Mouse (Mus musculus): ENCODE measurements around the gene Ptprn2. TPM values are rescaled to one million over a fixed set of nuclear protein-coding genes. Genes with fewer than 3 reads are reported as not detected.

Gene Ptprn2
- total RNA-seq, 2 experiments from 2014 or later = not detected

DNA sequence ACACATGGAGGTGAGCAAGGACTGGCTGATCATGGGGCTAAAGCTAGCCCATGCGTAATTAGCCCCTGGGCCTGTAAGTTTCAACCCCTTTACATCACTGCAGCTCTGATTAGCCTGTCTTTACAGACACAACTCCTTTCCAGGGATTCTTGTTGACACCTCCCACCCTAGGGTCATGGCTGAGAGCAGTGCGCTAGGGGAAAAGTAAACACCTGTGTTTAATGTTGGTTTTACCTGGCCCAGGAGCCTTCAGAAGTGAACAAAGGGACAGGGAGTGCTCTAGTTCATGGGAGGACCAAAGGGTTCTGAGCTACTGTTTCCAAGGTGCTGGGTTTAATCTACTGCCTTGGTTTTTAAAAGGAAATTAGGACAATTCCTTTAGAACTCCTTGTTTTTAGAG lies 100.6 kb downstream of the Ptprn2 start:
- ATAC-seq (ENCODE audit: poor library complexity, severe bottlenecking) = no peak

DNA sequence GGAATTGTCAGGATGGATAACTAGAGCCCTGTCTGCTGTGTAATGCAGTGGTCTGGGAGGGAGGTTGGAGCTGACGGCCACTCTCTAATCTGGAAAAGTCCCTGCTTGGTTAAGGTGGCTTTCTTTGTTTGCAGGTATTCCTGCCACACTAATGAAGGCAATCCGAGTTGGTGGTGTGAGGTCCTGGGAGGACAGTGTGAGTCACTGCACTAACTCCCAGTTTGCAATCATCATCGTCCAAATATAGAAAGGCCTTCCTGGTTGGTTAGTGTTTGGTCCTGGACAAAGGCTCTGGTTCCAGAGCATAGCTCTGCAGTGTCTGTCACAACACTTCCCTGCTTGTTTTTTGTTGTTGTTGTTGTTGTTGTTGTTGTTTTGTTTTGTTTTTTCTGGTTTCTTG lies 102.0 kb downstream of the Ptprn2 start:
- ATAC-seq (ENCODE audit: poor library complexity, severe bottlenecking) = no peak

DNA sequence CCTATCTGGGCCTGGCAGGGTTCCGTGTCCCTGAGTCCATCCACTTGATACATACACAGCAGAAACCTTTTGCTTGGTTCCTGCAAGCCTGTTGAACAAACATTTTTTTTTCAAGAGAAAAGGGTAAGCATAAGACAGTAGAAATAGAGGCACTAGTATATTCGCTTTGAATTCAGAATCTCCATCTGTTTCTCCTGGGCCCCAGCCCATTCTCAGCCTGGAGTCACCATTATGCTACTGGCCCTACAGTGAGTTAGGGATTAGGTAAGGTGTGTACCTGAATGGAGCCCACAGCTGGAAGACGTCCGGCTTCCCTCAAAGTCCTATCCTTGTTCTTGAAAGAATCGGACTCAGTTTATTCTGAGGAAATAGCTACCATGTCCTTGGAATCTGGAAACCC lies 104.6 kb downstream of the Ptprn2 start:
- no peak for ATAC-seq (ENCODE audit: poor library complexity, severe bottlenecking)

DNA sequence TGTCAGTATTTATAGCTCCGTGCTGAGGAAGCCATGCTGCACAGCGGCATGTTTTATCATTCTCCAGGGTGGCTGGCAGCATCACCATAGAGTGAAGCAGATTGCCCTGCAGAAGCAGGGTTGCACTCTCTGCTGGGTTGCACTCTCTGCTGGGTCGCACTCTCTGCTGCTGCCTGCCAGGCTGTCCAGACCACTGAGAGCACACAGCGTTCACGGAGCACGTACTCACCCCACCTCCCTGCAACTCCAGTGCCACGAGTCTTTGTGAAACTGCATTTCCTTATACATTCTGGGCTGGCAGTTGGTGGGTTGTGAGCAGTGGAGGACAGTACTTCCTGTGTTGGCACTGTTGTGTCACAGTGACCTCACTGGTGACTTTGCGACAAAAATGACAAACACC lies 108.9 kb downstream of the Ptprn2 start:
- ATAC-seq (ENCODE audit: poor library complexity, severe bottlenecking) = peak; percentile 64

DNA sequence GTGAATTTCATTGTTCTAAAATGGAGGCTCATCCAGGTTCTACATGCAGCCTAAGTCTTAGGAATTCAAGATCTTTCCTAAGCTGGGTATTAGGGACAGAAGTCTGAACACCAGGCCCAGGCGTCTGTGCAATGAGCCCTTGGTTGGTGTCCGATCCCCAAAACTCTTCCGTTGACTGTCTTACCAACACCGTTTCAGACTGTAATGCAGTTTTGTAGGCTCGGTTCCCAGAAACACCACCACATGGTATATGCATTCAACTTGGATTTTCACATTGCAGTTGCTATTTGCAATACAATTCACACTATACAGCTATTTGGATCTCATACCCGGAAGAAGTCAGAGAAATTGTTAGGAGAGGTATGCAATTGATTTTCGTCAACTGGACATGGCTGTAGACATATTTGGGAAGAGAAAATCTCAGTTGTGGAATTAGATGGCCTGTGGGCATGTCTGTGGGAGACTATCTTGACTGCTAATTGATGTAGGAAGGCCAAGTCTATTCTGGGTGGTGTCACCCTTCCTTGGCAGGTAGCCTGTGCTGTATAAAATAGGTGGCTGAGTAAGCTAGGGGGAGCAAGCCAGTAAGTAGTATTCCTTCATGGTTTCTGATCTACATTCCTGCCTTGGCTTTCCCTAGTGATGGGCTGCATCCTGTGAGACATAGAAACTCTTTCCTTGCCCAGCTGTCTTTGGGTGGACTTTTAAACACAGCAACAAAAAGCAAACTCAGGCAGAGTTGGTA lies 109.5 kb downstream of the Ptprn2 start:
- no peak for ATAC-seq (ENCODE audit: poor library complexity, severe bottlenecking)

DNA sequence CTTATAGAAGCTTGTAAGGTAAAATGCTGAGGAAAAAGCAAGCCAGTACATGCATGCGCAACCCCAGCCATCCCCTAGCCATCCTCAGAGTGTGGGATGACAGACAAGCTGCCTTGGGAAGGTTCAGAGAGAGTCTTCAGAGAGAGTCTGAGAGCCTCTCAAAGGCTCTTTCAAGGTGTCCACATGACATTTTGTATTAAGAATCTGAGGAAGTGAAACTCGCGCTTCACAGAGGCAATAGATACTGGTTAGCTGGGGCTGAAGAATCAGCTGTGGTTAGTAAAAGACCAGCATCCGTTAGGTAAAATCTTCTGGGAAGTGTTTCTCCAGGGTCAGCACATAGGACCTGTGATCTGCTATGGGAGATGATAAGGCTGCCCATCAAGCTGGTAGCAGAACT lies 110.2 kb downstream of the Ptprn2 start:
- ATAC-seq (ENCODE audit: poor library complexity, severe bottlenecking) = peak; percentile 52

DNA sequence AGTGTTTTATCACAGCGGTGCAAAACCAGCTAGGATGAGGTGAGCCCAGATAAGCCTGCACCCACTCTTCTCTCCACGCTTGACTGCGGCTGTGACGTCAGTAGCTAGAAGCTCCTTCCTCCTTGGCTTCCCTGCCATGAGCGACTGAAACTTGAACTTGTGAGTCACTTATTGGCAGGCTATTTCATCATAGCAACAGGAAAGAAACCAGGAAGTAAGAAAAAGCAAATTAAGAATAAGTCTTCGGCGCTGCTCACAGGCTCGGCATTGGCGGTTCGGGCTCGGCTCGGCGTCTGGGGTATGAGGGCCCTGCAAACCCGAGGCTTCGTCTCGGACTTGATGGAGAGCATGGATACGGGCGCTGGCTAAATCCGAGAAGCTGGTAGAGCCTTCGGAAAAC lies 111.5 kb downstream of the Ptprn2 start:
- peak; percentile 72 for ATAC-seq (ENCODE audit: poor library complexity, severe bottlenecking)

DNA sequence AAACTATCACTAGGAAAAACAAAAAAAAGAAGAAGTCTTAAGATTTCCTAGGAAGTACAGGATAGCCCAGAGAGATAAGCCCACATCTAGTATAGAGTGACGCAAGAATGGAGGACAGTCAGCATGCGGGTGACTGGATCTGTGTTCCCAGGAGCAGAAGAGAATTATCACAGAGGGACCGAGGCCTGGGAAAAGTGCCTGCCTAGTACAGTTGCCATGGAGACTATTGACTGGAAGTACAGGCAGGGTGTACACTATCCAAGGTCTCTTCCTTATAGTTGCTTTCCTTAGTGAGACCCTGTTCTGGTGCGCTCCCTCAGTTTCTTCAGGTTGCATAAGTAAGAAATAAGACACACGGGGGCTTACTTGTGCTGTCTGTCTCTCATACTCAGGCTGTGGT lies 112.2 kb downstream of the Ptprn2 start:
- no peak for ATAC-seq (ENCODE audit: poor library complexity, severe bottlenecking)

DNA sequence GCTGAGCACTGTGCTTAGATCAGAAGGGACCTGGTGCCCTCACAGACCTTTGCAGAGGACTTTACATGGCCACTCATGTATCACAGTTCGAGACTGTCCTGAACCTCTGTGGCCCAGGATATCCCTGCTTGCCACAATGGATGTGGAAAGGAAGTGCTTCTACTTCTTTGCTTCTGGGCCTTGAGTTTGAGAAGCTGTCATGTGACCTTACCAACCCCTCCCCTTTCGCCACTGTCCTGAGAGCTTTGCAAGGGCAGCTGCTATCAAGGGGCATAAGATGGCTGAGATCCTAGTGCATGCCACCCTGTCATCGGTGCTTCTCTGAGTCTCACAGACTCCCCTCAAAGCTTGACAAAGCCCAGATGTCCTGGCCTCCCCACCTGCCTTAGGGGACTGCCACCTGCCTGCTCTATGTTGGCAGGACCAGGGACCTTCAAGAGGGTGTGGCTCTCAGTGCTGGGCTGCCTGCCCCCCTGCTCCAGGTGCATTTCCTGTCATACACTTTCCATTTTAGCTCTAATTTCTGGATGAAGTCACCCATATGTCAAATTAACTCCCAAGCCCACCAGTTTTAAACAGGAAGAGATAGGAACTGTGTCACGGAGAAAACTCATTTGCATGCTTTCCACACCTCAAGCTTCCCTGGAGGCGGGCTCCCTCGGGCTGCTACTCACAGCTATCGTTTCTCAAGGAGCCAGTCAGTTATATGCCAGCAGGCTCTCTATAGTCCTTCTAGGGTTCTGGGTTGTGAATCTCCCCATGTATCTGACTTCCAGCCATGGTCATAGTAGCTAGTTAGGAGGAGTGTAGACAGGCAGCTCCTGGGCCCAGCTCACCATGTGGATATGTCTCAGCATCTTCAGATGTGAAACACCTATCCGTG lies 112.8 kb downstream of the Ptprn2 start:
- ATAC-seq (ENCODE audit: poor library complexity, severe bottlenecking) = no peak

DNA sequence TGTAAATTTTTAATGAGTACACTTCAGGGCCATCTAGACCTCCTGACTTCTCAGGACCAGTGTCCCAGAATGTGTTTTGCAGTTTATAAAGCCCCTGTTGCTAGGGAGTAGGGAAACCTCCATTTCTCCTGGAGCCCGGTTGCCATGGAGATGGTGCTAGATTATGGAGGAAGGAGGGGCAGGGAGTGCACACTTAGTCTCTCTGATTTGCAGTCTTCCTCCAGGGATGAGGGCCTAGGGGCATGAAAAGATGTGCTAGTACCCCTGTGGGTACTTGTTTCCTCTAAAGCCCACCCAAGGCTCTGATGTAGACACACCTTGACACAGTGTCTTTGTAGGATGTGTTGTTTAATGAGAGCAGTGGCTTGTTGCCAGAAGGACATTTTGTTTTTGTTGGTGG lies 114.0 kb downstream of the Ptprn2 start:
- no peak for ATAC-seq (ENCODE audit: poor library complexity, severe bottlenecking)

DNA sequence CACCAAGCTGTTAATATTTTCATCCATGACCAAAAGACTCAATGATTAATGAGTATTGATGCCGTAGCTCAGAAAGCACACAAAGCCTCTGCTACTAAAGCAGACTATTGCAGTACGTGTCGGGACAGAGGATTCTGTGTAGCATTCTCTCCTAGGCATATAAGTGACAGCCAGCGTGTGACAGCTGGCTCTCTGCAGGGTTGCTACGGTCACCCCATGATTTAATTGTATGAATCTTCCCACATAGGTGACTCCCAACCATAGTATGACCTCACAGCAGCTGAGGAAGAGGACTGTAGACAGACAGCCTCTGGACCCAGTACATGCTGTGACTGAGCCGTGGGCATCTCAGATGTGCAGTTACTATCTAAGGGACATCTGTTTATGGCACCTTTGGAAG lies 114.5 kb downstream of the Ptprn2 start:
- ATAC-seq (ENCODE audit: poor library complexity, severe bottlenecking) = no peak

DNA sequence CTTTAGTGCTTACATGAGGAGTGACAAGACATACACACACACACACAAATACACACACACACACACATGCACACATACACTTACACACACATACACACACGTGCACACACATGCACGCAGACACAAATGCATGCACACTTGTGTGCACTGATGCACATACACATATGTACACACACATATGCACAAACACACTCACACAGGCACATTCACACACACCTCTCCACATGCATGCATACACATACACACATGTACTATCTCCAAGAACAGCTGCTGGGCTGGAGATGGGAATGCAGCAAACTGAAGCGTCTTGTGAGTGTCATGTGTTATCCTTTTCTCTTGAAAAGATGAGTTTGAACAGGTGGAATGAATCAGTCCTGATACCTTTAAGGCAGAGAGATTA lies 115.9 kb downstream of the Ptprn2 start:
- no peak for ATAC-seq (ENCODE audit: poor library complexity, severe bottlenecking)

DNA sequence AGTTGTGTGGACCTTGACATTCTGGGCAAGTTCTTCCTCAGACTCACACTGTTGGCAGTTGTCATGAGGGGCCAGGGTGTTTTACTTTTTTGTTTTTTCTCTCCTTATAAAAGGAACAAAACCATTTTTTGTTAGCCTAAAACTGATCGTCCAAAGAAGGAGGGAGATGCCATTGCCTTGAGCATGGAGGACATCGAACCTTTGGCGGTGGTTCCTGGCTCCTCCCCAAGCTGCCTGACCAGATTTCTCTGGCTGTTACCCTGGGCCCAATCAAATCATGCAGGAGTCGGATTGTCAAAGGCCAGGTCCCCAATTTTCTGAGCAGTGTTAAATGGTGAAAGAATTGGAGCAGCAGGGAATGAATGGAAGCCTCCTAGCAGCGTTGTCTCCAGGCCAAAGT lies 116.4 kb downstream of the Ptprn2 start:
- no peak for ATAC-seq (ENCODE audit: poor library complexity, severe bottlenecking)

DNA sequence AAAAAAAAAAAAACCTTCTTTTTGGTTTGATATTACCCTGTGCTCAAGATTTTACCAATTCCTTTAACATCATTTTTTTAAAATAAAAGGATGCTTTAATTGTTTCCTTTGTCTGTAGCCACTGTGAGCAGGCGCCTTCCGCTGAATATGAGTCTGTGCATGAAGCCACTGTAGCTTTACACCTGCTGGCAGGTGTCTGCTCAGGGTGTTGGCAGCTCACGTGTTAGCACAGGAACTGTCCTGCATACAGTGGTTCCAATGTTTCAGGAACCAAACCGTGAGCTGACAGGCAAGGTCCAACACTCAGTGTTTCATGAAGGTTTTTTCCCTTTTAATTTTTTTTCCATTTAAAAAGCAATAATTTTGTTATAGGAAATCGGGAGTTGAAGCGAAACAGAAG lies 123.1 kb downstream of the Ptprn2 start:
- ATAC-seq (ENCODE audit: poor library complexity, severe bottlenecking) = no peak

DNA sequence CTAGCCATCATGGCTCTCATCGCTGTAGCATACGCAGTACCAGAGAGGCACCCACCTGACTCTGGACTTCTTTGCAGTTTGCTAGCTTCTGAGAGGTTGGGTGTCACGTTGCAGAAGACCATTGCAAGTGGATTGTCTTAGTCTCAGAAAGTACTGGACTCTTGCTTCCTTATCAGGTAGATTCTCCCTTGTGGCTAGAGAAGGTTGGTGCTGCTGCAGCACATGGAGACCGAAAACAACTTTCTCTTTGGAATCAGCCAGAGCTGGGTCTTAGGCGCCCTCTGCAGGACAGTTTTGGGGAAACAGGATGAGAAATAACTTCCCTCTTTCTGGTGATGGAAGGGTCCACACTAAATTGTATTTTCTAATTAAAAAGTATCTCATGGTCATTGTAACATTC lies 134.3 kb downstream of the Ptprn2 start:
- ATAC-seq (ENCODE audit: poor library complexity, severe bottlenecking) = peak; percentile 96

DNA sequence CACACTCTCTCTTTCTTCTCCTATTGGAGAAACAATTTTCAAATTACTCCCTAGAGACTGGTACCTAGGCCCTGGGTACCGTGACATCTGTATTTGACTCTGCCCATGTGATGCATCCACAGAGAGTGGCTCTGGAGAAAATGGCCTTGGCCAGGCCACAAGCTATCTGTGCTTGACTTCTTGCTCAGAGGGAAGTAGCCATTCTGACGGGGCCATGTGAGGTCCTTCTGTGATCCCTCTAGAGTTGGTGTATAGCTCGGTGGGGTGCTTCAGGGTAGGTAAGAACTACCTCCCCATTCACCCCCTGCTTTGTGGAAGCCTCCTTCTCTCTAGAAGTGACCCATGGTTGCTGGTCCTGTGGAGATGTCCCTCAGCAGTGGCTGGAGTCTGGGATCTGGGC lies 134.8 kb downstream of the Ptprn2 start:
- no peak for ATAC-seq (ENCODE audit: poor library complexity, severe bottlenecking)

DNA sequence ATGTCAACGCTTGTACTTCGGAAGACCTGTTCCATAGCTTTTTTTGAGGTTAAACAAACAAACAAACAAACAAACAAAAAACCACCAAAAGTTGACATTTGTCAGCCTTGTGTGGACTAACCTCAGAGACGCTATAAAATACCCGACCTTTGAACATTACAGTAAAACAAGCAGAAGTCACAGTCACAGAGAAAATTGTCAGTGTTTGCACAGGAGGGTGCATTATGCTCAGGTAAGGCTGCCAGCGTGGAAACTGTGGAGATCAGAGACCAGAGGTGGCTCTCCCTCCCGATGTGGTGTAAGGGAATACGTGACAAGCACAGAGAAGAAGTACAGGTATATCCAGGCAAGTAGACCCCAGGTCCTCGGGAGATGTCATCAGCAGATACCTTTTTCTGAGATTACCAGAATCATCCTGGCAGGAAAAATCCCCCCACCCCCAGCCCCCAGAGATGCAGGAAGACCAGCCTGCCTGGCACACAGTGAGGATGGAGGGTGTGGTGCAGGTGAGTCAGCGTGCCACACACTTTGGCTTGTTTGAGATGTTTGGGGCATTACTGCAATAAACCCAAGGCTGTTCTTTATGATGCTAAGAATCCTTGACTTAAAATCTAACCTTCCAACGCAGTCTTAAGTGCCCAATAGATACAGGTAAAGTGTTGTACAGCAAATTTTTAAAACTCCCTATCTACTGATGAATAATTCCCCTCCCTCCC lies 136.0 kb downstream of the Ptprn2 start:
- ATAC-seq (ENCODE audit: poor library complexity, severe bottlenecking) = no peak

DNA sequence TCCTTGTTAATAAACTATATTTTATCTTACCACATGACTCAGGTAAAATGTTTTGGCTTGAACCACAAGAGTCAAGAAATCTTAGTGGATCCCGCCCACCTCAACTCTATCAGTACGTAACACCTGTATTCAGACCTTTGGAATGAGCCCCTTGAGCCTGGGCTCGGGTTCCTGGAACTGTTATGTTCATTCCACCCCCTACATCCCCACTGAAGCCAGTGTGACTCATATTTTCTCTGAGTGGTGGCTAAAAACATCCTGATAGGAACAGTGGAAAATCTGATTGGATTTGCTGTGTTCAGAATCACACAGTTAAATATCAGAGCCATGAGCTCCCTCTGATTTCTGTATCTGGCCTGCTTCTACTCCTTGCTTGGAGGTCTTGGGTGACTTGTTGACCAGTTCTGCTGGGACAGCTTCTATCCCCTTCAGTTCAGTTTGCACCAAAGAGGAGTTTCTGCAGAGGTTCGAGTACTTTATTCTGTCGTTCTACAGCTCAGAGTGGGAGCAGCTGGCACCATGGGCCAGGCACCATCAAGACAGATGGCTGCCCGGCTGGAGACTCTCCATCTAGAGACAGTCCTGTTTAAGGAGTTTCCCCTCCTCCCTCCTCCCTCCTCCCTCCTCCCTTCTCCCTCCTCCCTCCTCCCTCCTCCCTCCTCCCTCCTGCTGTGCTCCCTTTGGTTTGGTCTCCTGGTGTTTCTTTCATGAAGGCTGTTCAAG lies 137.3 kb downstream of the Ptprn2 start:
- no peak for ATAC-seq (ENCODE audit: poor library complexity, severe bottlenecking)

DNA sequence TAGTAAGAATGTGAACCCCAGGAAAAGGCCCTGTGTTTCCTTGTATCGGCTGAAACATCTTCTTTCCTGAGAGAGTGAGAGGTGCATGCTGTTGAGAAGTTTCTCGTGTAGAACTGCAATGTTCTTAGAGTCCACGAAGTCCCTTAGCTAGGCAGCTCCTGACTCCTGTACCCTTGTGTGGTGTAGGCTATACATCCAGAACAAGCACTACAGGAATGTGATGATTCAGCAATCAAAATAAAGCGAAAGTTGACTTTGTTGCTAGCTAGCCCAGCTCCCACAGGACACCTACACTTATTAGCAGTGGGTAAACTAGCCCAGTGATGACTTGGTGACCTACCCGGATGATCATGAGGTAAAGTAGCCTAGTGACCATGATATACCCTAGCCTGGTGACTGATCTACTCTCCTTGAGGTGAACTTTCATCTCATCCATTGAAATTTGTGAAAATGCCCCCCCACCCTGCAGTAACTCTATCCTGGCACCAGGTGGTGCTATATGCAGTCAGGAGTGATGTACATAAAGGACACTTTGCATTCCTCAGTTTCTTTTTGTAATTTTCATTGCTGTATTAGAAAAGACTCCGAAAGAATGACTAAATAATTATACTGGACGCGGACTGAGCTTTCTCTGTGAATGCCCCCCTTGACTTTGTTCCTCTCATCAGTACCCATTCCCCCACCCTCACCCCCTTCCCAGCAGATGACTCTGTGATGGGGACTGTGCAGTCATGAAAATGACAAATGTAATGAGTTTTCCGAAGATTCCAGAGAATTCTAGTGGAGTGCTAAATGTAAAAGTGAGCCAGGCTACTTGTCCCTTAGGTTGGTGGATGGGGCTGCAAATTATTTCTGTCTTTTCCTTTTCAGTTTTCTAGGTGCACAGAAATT lies 140.1 kb downstream of the Ptprn2 start:
- ATAC-seq (ENCODE audit: poor library complexity, severe bottlenecking) = peak; percentile 87

DNA sequence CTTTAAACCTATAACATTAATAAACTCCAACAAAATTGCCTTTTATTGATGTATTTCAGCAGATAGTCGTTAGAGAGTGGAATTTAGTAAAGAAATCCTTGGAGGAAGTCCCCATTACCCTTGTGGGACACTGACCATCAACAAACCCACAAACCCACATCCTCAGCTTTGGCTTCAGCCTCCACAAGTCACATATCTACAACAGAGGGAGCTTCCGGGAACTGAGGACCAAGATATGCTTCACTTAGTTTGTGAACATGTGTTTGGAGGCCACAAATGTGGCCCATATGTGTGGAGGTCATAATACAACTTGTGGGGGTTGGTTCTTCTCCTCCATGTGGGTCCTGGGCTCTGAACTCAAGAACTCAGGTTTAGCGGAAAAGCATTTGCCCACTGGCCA lies 143.5 kb downstream of the Ptprn2 start:
- ATAC-seq (ENCODE audit: poor library complexity, severe bottlenecking) = no peak

All from megakaryocyte, adult 5-6 weeks (primary cell).